Mouse (Mus musculus) brain, adult 2 months (tissue): ENCODE data around the gene Slc1a7.

ENCODE experiments used
- DNase-seq: peaks from one replicate; pipeline ENCODE4 v3.0.0; 2011; ENCODE audit warnings: low read depth, low spot score

Slc1a7 gene

DNA sequence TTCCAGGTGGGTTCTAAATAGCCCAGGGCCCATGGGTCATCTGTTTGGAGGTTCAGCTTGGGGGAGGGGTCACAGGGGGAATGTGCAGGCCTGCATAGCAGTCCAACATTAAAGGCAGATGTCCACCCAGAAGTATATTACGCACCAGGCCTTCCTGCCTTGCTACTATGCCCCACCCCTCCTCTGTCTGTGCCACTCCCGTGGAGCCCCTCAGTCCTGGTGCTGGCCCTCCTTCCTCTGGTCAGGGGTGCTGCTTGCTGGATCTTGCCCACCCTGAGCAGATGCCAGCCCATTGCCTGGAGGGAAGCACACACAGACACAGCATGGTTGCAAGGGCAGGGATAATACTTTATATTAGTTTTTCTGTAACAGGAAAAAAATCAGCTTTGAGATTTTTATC, 46.3 kb downstream of the Slc1a7 start:
- DNase-seq: no peak

DNA sequence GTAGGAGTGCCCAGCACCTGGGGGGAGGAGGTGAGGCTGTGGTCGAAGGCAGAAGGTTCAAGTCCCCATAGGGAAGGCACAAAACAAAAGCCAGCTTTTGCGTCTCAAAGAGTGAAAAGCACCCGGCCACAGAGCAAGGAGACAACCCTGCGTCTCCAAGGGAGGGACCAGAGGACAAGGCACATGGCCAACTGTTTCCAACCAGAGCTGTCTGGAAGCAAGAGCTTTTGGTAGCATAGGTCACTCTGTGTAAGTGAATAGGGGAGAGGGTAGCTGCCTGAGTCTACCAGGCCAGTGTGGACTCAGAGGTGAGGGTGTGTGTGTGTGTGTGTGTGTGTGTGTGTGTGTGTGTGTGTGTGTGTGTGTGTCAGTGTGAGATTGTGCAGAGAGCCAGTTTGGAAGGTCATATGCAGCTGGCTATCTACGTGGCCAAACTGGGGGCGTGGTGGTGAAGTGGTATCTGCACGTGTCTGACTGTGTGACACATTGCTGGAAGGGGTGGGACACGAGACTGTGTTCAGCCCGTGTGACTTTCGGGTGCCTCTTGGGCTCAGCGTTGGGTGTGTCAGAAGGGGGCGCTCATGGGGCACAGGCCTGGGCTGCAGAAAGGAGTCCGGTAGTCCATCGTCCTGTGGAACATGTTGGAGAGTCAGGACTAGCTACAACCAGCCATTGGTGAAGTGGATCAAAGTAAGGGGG, 47.1 kb downstream of the Slc1a7 start:
- no peak for DNase-seq

DNA sequence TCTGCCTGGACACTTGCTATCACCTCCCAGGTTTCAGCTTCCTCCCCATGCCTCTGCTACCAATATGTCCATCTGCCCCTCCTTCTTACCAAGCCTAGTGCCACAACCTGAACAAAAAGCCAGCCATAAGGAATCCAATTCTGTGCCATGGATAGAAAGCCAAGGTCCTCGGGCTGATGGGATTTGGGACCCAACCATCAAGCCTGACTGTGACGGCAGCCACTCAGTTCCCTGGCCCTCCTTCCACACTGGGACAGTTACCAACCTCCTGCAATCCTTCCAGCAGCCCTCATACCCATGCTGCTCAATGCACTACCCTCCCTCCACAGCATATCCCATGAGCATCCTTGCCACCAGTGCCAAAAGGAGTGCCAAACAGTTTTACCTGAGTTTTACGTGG, 48.2 kb downstream of the Slc1a7 start:
- no peak for DNase-seq

DNA sequence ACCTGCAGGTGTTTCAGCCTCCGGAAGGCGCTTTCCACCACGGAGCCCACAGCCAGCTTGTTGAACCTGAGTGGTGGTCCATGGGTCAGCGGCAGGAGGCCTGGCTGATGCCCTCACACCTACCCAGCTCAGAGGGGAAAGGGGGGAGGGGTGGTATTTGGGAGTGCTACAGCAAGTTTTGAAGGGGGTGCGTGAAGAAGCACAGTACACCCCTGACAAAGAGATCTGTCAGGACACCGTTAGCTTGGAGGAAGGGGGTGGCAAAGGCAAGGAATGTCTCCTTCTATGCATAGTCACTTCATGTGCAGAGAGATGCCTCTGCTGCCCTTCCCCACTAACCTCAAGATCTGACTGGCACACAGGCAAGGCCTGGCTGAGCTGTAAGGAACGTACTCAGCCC, 49.7 kb downstream of the Slc1a7 start:
- DNase-seq: no peak

DNA sequence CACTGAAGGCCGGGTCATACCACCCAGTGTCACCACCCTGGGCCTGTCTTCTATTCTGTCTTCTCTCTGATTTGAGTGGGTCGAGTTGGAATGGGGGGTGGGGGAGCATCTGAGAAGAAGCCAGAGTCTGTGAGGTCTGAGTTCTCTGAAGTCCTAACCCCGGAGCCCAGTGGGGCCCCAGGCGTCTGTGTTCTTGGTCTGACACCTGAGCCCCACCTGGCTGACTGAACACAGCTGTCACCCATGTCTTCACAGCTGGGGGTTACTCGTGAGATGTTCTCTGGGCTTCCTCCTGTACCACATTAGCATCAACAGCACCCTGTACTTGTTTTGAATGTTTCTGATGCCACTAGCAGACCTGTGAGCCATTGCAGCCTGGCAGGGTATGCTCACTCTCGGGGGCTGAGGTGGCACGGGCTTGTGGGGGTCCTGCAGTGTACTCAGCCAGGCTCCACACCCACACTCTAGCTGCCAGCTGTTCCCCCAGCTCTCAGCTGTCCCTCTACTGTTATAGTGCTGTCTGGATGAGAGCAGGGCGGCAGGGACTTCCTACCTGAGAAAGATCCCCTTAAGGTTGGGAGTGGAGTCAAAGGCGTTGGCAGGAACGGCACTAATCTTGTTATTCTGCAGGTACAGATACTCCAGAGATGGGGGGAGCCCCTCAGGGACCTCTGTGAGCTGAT, 50.2 kb downstream of the Slc1a7 start:
- DNase-seq: no peak

- peak; percentile 57 for DNase-seq
Measured at GRCm38 (mm10) chr4:108018961-108019921, 51.1 kb downstream of the Slc1a7 start.

GRCm38 (mm10) chr4:108020178-108020577, 52.0 kb downstream of the Slc1a7 start:
- DNase-seq: no peak

DNA sequence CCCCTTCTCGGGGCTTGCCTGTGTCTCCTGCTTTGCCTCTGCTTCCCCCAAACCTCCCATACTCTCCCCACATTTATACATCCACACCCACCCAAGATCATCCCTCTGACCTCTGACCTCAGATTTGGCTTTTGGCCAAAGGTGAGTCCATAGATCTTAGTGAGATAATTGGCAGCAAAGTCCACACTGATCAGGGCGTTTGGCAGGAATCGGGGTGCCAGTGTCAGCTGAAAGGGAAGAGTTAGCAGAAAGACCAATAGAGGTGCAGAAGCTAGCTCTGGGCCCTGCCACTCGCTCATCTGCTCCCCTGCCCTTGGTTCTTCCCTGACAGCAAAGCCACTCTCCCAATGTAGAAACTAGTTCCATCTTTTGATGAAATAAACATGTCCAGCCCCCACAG, 55.1 kb downstream of the Slc1a7 start:
- DNase-seq: no peak

- no peak for DNase-seq
Measured at GRCm38 (mm10) chr4:108024641-108025040, 56.5 kb downstream of the Slc1a7 start.

GRCm38 (mm10) chr4:108025269-108025668, 57.1 kb downstream of the Slc1a7 start:
- DNase-seq: no peak

GRCm38 (mm10) chr4:108026193-108026592, 58.1 kb downstream of the Slc1a7 start:
- no peak for DNase-seq

DNA sequence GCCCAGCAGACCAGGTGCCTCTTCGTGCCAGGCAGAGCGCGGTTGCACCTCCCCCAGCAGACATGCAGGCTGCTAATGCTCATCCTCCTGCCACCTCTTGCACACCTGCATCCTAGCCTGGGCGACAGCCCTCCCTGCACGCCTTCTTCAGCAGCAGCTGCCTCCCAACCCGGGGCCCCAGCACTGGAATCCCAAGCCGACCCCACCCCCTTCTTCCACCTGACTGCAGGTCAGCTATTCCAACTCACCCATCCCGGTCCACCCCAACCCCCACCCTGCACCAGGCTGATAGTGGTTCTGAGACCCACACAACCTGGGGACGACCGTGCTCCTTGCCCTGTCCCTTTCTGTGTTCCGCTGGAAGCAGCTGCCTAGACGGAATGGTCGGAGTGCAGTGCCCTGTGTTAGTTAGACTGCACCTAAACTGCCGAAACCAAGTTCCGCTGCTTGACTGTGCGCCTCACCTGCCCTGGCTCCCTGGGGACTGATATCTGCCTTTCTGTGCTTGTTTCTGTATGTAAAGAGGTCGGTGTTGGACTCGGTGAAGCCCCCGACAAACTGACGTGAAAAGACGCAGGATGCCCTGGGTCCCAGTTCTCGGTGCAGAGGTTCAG, 62.9 kb downstream of the Slc1a7 start:
- DNase-seq: no peak

GRCm38 (mm10) chr4:108031502-108032351, 63.6 kb downstream of the Slc1a7 start:
- peak; percentile 56 for DNase-seq

DNA sequence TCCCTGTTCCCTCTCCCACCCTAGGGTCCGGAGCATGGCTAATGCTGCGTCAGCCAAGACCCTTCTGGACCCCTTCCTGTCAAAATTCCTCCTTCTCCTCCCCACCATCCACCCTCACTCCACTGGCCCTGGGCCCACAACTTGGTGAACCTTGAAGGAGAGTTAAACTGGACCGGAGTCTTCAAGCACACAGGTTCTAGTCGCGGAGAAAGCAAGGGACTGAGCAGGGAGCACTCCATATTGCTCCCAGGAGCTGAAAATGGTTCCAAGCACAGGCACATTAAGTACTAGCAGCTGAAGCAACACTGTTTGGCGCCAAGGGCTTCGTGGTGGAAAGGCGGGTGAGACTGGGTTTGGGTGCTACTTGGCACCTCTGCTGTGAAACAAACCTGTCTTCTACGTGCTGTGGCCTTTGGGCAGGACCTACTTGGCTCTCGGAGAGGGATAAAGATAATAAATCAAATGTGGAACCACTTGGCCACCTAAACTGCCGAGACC, 64.3 kb downstream of the Slc1a7 start:
- DNase-seq: no peak

GRCm38 (mm10) chr4:108033041-108033764, 65.1 kb downstream of the Slc1a7 start:
- DNase-seq: peak; percentile 77

DNA sequence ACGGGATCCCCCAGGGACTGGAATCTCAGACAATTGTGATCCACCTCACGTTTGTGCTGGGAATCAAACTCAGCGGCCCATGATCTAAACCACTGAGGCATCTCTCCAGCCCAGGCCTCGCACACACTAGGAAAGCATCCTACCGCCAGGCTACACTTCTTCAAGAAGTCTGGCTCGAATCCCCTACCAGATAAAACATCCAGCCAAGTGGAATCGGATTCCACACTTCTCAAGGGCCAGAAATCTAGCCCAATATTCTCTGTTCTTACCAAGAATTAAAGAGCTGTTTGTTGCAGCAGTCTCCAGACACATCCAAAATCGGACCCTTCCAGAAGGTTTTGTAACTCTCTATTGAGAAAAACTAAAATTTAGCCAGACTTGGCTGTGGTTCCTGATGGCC, 68.9 kb downstream of the Slc1a7 start:
- no peak for DNase-seq

DNA sequence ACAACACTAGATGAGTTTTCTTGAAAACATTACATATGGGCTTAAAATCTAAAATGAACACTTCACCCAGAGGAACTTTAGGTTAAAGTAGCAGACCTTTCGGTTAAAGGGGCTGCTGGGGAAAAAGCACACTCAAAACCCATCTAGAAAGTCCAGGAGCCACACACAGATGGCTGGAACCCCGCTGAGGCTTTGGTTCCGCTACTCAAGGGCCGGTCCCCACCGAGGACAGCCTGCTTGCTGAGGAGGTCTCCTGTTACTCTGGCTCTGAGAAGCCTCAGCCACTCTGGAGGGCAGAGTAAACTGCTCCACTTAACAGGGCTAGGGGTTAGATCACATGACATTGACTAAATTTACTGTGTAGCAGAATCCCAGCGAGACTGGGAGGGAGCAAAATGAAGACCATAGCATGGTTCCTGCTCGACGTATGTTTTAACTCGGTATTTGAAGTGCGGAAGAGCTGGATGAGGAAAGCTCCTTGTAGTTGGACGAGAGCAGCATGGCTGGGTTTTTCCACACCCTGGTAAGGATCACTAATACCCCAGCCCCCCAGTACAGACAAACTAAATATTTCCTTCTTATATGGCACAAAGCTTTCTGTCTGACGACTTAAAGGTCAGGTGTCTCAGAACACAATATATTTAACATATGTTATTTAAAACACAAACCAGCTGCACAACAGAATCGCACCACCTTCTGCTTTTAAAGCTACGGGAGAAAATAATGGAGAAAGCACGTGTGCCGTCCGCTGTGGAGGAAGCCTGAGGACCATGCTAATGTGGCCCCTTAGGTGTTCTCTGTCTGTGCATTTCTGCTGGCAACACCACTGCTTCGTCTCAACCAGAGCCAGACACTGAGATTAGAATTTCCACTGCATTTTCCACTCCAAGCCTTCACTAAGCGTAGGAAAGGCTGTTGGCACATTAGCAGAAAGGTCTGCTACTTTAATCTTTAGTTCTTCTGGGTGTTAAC, 77.3 kb downstream of the Slc1a7 start:
- DNase-seq: no peak

DNA sequence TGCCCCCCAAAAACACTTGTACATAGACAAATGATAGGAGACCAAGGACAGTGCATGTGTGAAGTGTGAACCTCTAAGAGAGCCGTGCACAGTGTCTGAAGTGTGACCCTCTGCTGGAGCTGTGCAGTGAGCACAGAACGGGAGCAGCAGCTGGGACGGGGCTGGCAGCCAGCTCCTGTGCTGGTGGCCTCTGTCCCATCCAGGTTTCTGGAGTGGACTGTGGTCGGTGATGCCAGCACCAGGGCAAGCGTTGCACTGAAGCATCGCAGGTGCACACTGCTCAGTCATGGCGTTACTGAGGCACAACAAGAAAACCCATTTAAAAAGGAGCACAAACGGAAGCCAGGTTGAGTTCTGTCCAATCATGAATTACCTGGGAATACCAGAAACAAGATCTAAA, 78.0 kb downstream of the Slc1a7 start:
- no peak for DNase-seq
